In the genomic region with DNA sequence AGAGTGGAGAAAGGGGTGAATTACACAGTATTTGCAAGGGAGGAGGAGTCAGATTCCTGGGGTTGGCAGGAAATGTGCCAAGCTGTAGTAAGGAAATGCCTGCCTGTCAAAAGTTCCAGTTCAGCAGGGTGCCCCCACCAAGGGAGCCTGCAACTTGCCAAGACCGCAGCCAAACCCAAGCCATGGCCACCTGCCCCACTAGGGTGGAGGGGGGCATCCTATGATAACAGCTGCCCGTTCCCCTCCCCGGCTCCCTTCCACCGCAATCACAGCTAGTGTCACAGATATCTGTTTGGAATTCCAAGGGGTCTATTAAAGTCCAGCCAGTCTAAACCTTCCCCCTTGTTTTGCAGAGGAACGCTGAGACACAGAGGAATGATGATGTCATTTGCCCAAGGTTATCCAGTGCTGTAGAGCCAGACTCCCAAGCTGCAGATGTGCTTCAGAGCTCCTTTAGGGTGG, we compare ENCODE assay signal across 8 mouse cellular contexts. TPM values are rescaled to one million over a fixed set of nuclear protein-coding genes. Genes with fewer than 3 reads are reported as not detected.
DNase-seq lines count a peak whose midpoint lies in the region; ATAC-seq and TF ChIP-seq lines count a peak whose summit lies in the region.

No protein-coding gene starts in this region.

- no peak overlapping the region; the same call in 1 of the 2 replicates for H3K27ac ChIP-seq in layer of hippocampus, adult 2 months
- no peak overlapping the region for H3K27ac ChIP-seq in limb, embryonic 11.5 days (replicated peaks; ENCODE audit: low read depth, low read length)
- H3K27ac ChIP-seq in stomach, embryonic 15.5 days = peak overlapping the region; percentile 84; the same call in 1 of the 2 replicates
- no peak overlapping the region for H3K27ac ChIP-seq in midbrain, embryonic 10.5 days (replicated peaks)

- H3K4me2 ChIP-seq in limb, embryonic 11.5 days (ENCODE audit: low read depth, severe bottlenecking) = peak overlapping the region; percentile 54; the same call in 1 of the 2 replicates
- H3K4me2 ChIP-seq in stomach, embryonic 15.5 days = peak overlapping the region; percentile 83

- WGBS in limb, embryonic 11.5 days = 27% methylated on average over 5 of the region's 5 CpGs
- 11% methylated on average over 5 of the region's 5 CpGs for WGBS in stomach, embryonic 15.5 days
- 44% methylated on average over 5 of the region's 5 CpGs for WGBS in midbrain, embryonic 10.5 days

- no peaks in the 10 kb centered on the region for H3K9me3 ChIP-seq in limb, embryonic 11.5 days (ENCODE audit: control insufficient read depth, low read length)
- H3K9me3 ChIP-seq in stomach, embryonic 15.5 days = no peaks in the 10 kb centered on the region
- H3K9me3 ChIP-seq in midbrain, embryonic 10.5 days (replicated peaks) = no peaks in the 10 kb centered on the region

- DNase-seq in layer of hippocampus, adult 2 months (ENCODE audit: low spot score in 2 of 2) = no peak
- no peak for DNase-seq in layer of hippocampus, postnatal 25 days (ENCODE audit: extremely low spot score in 1 of 2, low spot score in 1 of 2)
- DNase-seq in embryo, embryonic 10.5 days (ENCODE audit: low spot score) = peak; percentile 32
- peak; percentile 22 for DNase-seq in heart, postnatal 4 days
- no peak for DNase-seq in limb, embryonic 11.5 days (ENCODE audit: low spot score)
- DNase-seq in midbrain, embryonic 10.5 days (ENCODE audit: low spot score) = no peak
- DNase-seq in thymus, postnatal 25 days = no peak

- peaks cover 5% of the 10 kb centered on the region; the same call in 1 of the 2 replicates for H3K27me3 ChIP-seq in limb, embryonic 11.5 days (ENCODE audit: control insufficient read depth, insufficient read depth, low read length)
- no peaks in the 10 kb centered on the region; the same call in 1 of the 2 replicates for H3K27me3 ChIP-seq in stomach, embryonic 15.5 days (replicated peaks)
- peaks cover 41% of the 10 kb centered on the region for H3K27me3 ChIP-seq in midbrain, embryonic 10.5 days (ENCODE audit: low read depth, poor library complexity, severe bottlenecking)

- H3K4me3 ChIP-seq in layer of hippocampus, adult 2 months = peak overlapping the region; percentile 53
- H3K4me3 ChIP-seq in limb, embryonic 11.5 days (ENCODE audit: low read depth, low read length) = 0 out of 2 replicates have a peak overlapping the region, but pooled peaks have one; percentile 3
- peak overlapping the region; percentile 49 for H3K4me3 ChIP-seq in stomach, embryonic 15.5 days (replicated peaks)
- H3K4me3 ChIP-seq in midbrain, embryonic 10.5 days = no peak overlapping the region

- no peak for TF ChIP-seq CTCF in layer of hippocampus, adult 2 months (conservative IDR thresholded peaks at IDR 0.05)

- H3K4me1 ChIP-seq in limb, embryonic 11.5 days (ENCODE audit: control insufficient read depth, insufficient read depth, low read length) = 0 out of 2 replicates have a peak, but pooled peaks cover 4% of the 10 kb centered on the region
- peaks cover 5% of the 10 kb centered on the region for H3K4me1 ChIP-seq in stomach, embryonic 15.5 days
- peaks cover 16% of the 10 kb centered on the region for H3K4me1 ChIP-seq in midbrain, embryonic 10.5 days

- no peak for ATAC-seq in limb, embryonic 11.5 days (ENCODE audit: insufficient number of reproducible peaks, low FRiP score, low TSS enrichment, low read depth)
- no peak; the same call in 1 of the 2 replicates for ATAC-seq in stomach, embryonic 15.5 days (ENCODE audit: insufficient read depth, low FRiP score, low read depth)

- H3K9ac ChIP-seq in limb, embryonic 11.5 days (ENCODE audit: low read length) = no peak overlapping the region
- H3K9ac ChIP-seq in stomach, embryonic 15.5 days = peak overlapping the region; percentile 25; the same call in 1 of the 2 replicates

- H3K36me3 ChIP-seq in limb, embryonic 11.5 days (ENCODE audit: control insufficient read depth, insufficient read depth, low read length) = no peaks in the 10 kb centered on the region
- H3K36me3 ChIP-seq in stomach, embryonic 15.5 days = no peaks in the 10 kb centered on the region
- no peaks in the 10 kb centered on the region for H3K36me3 ChIP-seq in midbrain, embryonic 10.5 days

RNA-seq across cellular contexts. Expression of a gene that starts 1.1 kb away (rescaled TPM):
- 1 to 10 TPM; 4.3 to 5.0 TPM for total RNA-seq in layer of hippocampus, adult 2 months (2021)
- 1 to 10 TPM; 3.2 to 3.8 TPM for total RNA-seq in layer of hippocampus, postnatal 25 days (2021)
- total RNA-seq in heart, postnatal 4 days (2021) = 10 to 100 TPM; 15.5 to 16.4 TPM
- polyA plus RNA-seq in limb, embryonic 11.5 days (2014; fragmentation: Nextera tagmentation; extraction: Ambion mirVana) = 3.1 and 4.0 TPM in 2 replicates
- 14.1 and 15.9 TPM in 2 replicates for polyA plus RNA-seq in stomach, embryonic 15.5 days (2015; fragmentation: Nextera tagmentation; extraction: Ambion mirVana)
- 1.5 and 2.2 TPM in 2 replicates for polyA plus RNA-seq in midbrain, embryonic 10.5 days (2016; fragmentation: Nextera tagmentation; extraction: Ambion mirVana)

RNA-seq across cellular contexts. Expression of a gene that starts 12.5 kb away (rescaled TPM):
- total RNA-seq in layer of hippocampus, adult 2 months (2021) = under 1 TPM; 0.64 to 0.74 TPM
- under 1 TPM; 0.35 to 0.76 TPM for total RNA-seq in layer of hippocampus, postnatal 25 days (2021)
- total RNA-seq in heart, postnatal 4 days (2021) = 10 to 100 TPM; 18.5 to 20.3 TPM
- 34.9 and 38.9 TPM in 2 replicates for polyA plus RNA-seq in limb, embryonic 11.5 days (2014; fragmentation: Nextera tagmentation; extraction: Ambion mirVana)
- 25.9 and 26.7 TPM in 2 replicates for polyA plus RNA-seq in stomach, embryonic 15.5 days (2015; fragmentation: Nextera tagmentation; extraction: Ambion mirVana)
- 49.2 and 49.5 TPM in 2 replicates for polyA plus RNA-seq in midbrain, embryonic 10.5 days (2016; fragmentation: Nextera tagmentation; extraction: Ambion mirVana)

RNA-seq across cellular contexts. Expression of a gene that starts 54.6 kb away (rescaled TPM):
- not detected for total RNA-seq in layer of hippocampus, adult 2 months (2021)
- not detected for total RNA-seq in layer of hippocampus, postnatal 25 days (2021)
- total RNA-seq in heart, postnatal 4 days (2021) = under 1 TPM in 1 of 2 experiments, not detected in 1; 0.38 TPM
- 0.31 and 0.72 TPM in 2 replicates for polyA plus RNA-seq in limb, embryonic 11.5 days (2014; fragmentation: Nextera tagmentation; extraction: Ambion mirVana)
- polyA plus RNA-seq in stomach, embryonic 15.5 days (2015; fragmentation: Nextera tagmentation; extraction: Ambion mirVana) = 5.3 and 7.0 TPM in 2 replicates
- 0.12 TPM in 1 of 2 replicates, not detected in the other for polyA plus RNA-seq in midbrain, embryonic 10.5 days (2016; fragmentation: Nextera tagmentation; extraction: Ambion mirVana)

Comparison
In these comparisons a context has a peak if more than half of its experiments do, and no peak if none do; other contexts are left out.
1. DNase-seq: peak in embryo, embryonic 10.5 days (single experiment) and heart, postnatal 4 days (single experiment); none in layer of hippocampus, adult 2 months (0 of 2), layer of hippocampus, postnatal 25 days (0 of 2), limb, embryonic 11.5 days (single experiment), midbrain, embryonic 10.5 days (single experiment) and thymus, postnatal 25 days (single experiment).
2. RNA of a gene that starts 12.5 kb away (total RNA-seq): 18.5 to 20.3 TPM in heart, postnatal 4 days; 0.35 to 0.76 TPM in layer of hippocampus, postnatal 25 days and 0.64 to 0.74 TPM in layer of hippocampus, adult 2 months; every median in the first group is over 10 times any median in the second.